Mouse (Mus musculus) brain, embryonic 14.5 days (tissue): Measurements from ENCODE around the gene Slc10a6. TPM values are rescaled to one million over a fixed set of nuclear protein-coding genes. Genes with fewer than 3 reads are reported as not detected.
A peak's percentile ranks its signal among the peaks of the same experiment; 100 is the strongest.

Source experiments
- DNase-seq: peaks from one replicate; pipeline ENCODE4 v3.0.0-alpha.2; 2011; ENCODE audit warnings: low read depth
- CTCF ChIP-seq: fragments of 200-500 bp; IDR thresholded peaks from 2 replicates; pipeline ENCODE4 v1.5.1; 2012; ENCODE audit warnings: inconsistent platforms, mild to moderate bottlenecking, moderate library complexity, borderline replicate concordance; ENCODE audit not compliant: insufficient read depth, insufficient read length; ENCODE audit errors: extremely low read depth
- POLR2A ChIP-seq: fragments of 200-500 bp; IDR thresholded peaks from 2 replicates; pipeline ENCODE4 v1.6.1; 2012; ENCODE audit warnings: mild to moderate bottlenecking, inconsistent platforms, borderline replicate concordance; ENCODE audit not compliant: poor library complexity, insufficient read depth, insufficient read length, severe bottlenecking; ENCODE audit errors: extremely low read depth
- polyA plus RNA-seq: library from polyadenylated mRNA; depleted of rRNA; stranded (reverse); fragments of >200 nt; gene quantifications from 2 replicates; pipeline ENCODE4 v1.2.3, GENCODE M21; 2012

The Slc10a6 gene
- polyA plus RNA-seq, 1 experiment: 0.25 TPM

- no peak for DNase-seq
Observed at GRCm38 (mm10) chr5:103614356-103614755, 14.8 kb downstream of the Slc10a6 start.

DNA sequence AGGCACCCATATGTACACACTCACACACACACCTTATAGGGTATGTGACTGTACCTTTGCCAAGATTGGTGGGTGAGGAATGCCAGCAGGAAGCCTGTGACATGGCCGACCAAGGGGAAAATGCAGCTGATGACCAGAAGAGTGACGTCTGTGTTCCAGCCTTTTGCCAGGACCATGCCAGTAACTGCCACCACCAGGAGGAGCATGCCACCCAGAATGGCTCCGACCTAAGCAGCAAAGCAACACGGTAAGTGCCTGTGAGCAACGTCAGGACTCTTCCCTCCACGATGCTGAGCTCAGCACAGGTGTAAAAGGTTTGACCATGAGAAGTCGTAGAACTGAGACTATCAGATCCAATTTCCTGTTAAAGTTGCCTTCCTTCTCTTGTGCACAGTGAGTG lies 16.9 kb downstream of the Slc10a6 start:
- TF ChIP-seq POLR2A (no peak), CTCF (no peak)
- DNase-seq: no peak

More at GRCm38 (mm10) chr5:103614356-103614755, 14.8 kb downstream of the Slc10a6 start:
- TF ChIP-seq CTCF (no peak), POLR2A (no peak)

- no peak for TF ChIP-seq POLR2A
- no peak for TF ChIP-seq CTCF
- DNase-seq: no peak
Observed at GRCm38 (mm10) chr5:103610856-103611472, 18.2 kb downstream of the Slc10a6 start.

- no peak for DNase-seq
- TF ChIP-seq CTCF (no peak), POLR2A (no peak)
Observed at GRCm38 (mm10) chr5:103610148-103610547, 19.1 kb downstream of the Slc10a6 start.

GRCm38 (mm10) chr5:103605707-103606106 lies 23.5 kb downstream of the Slc10a6 start:
- no peak for DNase-seq
- TF ChIP-seq POLR2A: no peak
- TF ChIP-seq CTCF: no peak

DNA sequence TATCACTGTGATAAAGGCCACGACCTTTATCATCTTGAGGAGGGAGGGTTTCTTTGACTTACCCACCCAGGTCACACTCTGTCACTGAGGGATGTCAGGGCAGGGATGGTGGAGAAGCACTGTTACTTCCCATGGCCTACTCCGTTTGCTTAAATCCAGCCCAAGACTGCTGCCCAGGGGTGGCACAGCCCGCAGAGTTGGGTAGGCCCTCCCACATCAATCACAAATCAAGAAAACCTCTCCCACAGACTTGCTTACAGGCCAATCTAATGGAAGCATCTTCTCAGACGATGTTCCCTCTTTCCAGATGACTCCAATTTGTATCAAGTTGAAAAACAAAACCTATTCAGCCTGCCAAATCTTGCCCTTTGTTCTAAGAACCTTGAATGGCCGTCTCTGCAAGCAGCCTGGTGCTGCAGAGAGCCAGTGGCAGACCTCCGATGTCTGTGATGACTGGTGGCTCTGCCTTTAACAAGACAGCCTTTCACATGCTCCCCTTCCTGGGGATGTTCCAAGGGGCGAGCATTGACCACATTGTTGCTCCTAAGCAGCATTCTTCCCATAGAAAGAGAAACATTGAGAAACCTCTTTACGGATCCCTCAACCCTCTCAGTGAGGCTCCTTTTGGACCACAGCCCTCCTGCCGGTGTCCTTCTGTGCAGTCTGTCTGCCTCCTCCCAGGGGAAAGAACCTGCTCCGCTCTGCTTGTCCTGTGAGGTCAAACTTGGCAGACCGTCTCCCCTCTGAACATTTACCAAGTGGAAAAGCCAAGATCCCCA lies 25.9 kb downstream of the Slc10a6 start:
- TF ChIP-seq POLR2A (no peak), CTCF (no peak)
- DNase-seq: peak; percentile 64

GRCm38 (mm10) chr5:103598881-103599280 lies 30.3 kb downstream of the Slc10a6 start:
- no peak for DNase-seq
- TF ChIP-seq POLR2A: no peak
- TF ChIP-seq CTCF: no peak

DNA sequence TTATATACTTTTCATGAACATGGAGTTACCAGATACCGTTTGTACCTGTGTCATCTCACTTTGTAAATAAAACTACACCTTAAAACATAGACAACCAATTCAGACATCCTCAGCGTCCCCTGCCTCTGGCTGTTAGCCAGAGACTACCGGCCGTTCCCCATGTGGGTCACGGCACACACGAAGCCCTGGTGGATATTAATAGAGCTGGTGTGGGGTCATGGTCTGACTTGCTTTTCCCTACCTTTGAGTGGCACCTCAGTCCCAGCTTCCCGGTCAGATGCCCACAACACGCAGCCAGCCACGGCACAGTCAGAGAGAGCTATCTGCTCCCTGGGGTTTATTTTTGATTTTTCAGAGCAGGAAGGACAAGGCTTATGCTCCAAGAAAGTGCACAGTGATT lies 30.9 kb downstream of the Slc10a6 start:
- no peak for DNase-seq
- TF ChIP-seq CTCF (no peak), POLR2A (no peak)

GRCm38 (mm10) chr5:103597604-103598003 lies 31.6 kb downstream of the Slc10a6 start:
- no peak for TF ChIP-seq POLR2A
- DNase-seq: no peak

- no peak for TF ChIP-seq CTCF
- TF ChIP-seq POLR2A: no peak
- DNase-seq: peak; percentile 76
Observed at GRCm38 (mm10) chr5:103596467-103597146, 32.6 kb downstream of the Slc10a6 start.

- peak; percentile 64 for DNase-seq
- TF ChIP-seq POLR2A (no peak), CTCF (no peak)
Observed at GRCm38 (mm10) chr5:103595394-103596226, 33.6 kb downstream of the Slc10a6 start.

- DNase-seq: no peak
- no peak for TF ChIP-seq POLR2A
- no peak for TF ChIP-seq CTCF
Observed at GRCm38 (mm10) chr5:103593575-103593974, 35.6 kb downstream of the Slc10a6 start.
